Mouse (Mus musculus) ES-E14 (cell line): ENCODE measurements around the gene Thoc6.

Experiments used
- CHD2 ChIP-seq: IDR thresholded peaks from 2 replicates; pipeline ENCODE4 v1.6.1; 2014; ENCODE audit warnings: mild to moderate bottlenecking, low read depth, low read length, inconsistent platforms
- HCFC1 ChIP-seq: IDR thresholded peaks from 2 replicates; pipeline ENCODE4 v1.6.1; 2012; ENCODE audit warnings: low read length, inconsistent platforms, borderline replicate concordance; ENCODE audit not compliant: insufficient read depth
- MAFK ChIP-seq: IDR thresholded peaks from 2 replicates; pipeline ENCODE4 v1.6.1; 2014; ENCODE audit warnings: mild to moderate bottlenecking, low read depth, low read length, inconsistent platforms; ENCODE audit not compliant: insufficient read depth
- ZNF384 ChIP-seq: IDR thresholded peaks from 2 replicates; pipeline ENCODE4 v1.6.1; 2012; ENCODE audit warnings: low read depth, low read length, inconsistent platforms

DNA sequence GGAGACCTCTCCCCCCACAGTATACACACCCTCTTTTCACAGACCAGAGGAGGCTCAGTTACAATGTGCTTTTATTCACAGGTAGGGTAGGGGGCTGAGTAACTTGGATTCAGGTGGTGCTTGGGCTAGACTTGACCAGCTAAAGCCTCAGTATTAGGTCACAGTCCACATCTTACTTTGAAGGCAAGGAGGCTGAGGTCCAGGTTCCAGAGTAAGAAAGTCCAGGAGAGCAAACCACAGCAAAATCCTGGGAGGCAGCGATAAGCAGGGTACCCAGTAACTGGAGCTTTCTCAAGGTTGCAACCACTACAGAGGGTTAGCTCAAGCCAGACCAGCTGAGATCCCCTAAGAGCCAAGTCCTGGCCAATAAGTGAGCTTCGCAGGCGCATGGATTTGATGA lies 8.8 kb upstream of the Thoc6 start:
- TF ChIP-seq CHD2 (no peak), ZNF384 (no peak), HCFC1 (no peak), MAFK (no peak)
